Mouse (Mus musculus): ENCODE data around the gene Tcp1.
"Not testable (repeated sequence)": the region's sequence is repeated elsewhere in the genome, so short reads cannot be mapped to it uniquely, and the experiment has no call there.

The Tcp1 gene

DNA sequence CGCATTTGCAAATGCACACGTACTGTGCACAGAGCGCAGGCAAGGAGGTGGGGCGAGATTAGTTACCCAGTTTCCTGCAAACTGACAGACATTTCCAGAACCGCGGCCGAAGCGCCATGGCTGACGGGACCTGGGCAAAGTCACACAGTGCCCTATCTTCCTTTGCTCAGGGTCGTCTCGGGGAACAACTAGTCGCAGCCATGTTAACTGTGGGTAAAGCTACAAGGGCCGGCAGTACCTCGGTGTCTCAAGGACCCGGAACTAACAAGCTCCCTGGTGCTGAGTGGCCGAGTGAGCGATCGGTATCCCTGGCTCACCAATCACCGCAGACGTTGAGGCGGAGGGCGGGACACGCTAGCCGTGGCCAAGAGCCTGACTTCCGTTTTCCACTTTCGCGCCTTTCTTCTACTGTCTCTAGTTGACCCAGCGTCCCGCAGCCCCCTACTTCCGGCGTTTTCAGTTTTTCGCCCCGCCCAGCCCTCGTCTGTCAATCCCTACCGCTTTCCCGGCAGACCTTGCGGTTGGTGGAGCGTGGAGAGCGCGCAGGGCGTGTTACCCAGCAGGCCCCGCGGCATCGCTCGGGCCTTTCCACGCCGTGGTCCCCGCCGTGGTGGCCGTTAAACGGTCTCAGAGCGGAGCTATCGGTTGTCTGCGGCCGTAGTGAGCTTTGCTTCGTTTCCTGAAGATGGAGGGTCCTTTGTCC lies 531 bp downstream of the Tcp1 start, which contains the start of gene Mrpl18:
Gene Mrpl18, minus strand, starts transcription at position 465 of the 703 bp plus-strand sequence.
- peak; percentile 99 for DNase-seq (ENCODE audit: low read depth)

DNA sequence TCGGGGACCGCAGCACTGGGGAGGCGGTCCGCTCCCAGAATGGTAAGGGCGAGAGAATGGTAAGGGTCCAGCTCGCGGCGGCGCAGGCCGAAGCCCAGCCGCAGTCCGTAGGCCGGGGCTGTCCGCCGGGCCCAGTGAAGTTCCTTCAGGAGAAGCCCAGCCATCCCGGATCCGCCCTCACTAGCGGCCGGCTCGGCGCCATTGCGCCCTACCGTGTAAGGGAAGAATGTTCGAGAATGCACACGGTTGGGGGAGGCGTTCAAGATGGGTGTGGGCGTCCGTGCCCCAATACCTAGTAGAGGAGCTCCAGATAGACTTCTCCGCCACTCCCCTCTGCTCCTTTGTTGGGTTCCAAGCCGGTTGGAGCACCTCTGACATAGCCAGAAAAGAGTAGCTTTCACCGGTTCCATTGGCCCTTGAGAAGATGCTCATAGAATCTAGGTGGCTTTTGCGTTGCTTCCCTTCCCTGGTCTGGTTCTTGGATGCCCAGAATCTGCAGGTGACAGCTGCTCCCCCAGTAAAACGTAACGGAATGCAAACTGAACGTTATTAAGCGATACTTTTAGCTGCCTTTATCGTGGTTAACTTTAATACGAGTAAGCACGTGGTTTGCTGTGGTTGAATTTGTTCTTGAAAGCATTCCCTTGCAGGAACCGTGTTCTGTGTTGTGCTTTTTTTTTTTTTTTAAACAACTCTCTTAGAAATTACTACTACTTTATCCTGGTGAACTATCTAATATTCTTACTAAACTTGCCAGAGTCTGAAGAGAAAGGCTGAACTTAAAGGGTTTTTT lies 1.3 kb downstream of the Tcp1 start:
- peak; percentile 67 for DNase-seq (ENCODE audit: low read depth)

DNA sequence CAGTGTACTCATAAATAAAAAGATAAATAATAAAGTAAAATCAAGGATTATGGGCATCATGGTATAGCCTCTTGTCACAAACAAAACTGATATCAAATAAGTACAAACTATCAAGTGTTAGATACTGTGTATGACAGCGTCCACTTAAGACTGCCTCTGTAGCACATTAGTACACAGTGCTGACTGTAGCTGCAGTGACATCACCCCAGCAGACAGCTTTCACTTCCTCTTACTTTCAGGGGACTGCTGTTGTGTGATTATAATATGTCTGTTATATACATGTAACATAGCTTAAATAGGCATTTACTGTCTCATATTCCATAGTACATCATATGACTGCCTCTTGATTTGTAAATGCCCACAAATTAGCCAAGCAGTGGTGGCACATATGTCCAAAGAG lies 5.6 kb downstream of the Tcp1 start:
- DNase-seq (ENCODE audit: low read depth), result no peak

- peak; percentile 59 for DNase-seq (ENCODE audit: low read depth)
Measured at GRCm38 (mm10) chr17:12925001-12925400, 9.5 kb downstream of the Tcp1 start.

DNA sequence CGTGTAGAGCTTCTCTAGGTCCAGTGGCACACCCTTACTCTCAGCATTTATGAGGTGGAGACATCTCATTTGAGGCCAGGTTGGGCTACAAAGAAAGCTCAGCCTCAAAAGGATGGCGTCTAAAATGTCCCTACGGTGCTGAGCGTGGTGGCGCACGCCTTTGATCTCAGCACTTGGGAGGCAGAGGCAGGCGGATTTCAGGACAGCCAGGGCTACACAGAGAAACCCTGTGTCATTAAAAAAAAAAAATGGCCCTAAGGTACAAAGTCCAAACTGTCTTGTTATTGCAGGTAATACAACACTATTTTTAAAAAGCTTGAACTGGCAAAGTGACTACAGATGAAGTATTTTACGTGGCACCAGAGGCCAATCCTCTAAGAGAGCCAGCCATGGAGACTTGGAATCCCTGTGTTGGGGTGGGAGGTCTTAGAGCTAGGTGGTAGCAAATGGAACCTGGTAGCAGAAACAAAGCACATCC lies 10.2 kb downstream of the Tcp1 start:
- DNase-seq (ENCODE audit: low read depth), result no peak

DNA sequence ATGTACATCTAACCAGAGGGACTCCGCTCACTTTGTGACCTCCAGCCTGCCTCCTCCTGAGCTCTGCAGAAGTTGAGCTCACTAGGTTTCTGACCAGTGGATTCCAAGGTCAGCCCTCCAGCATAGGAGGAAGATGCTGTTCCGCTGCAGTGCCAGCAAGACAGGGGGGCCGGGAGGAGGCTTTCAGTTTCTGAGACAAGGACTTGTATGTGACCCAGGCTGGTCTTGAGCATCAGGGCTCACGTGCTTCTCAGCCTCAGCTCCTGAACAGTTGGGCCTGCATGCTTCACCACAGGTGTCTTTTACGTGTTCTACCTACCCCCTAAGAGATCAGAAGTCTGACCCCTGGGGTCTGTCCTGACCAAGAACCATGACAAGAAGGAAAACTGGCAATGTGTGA lies 16.1 kb downstream of the Tcp1 start:
- DNase-seq (ENCODE audit: low read depth), result not testable (repeated sequence)

GRCm38 (mm10) chr17:12935719-12936118 lies 20.2 kb downstream of the Tcp1 start:
- DNase-seq (ENCODE audit: low read depth), result no peak

DNA sequence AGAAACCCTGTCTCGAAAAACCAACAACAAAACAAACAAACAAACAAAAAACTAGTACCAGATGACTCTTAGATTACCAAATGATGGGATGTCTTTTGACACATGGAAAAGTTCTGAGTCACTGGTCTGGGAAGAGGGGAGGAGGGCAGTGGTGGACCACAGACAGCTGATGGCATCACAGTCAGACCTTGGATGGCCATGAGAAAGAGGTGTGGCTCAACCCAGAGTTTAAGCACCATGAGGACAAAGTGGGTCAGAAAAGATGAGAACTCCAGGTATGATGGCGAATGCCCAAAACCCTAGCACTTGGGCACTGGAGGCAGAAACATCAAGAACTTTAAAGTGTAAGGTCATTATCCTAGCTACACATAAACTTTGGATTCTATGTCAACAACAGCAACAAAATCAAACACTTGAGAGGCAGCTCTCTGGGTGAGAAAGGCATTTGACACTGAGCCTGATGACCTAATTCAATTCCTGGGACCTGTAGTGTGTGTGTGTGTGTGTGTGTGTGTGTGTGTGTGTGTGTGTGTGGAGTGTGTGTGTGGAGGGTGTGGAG lies 22.0 kb downstream of the Tcp1 start:
- DNase-seq (ENCODE audit: low read depth), result peak; percentile 16

DNA sequence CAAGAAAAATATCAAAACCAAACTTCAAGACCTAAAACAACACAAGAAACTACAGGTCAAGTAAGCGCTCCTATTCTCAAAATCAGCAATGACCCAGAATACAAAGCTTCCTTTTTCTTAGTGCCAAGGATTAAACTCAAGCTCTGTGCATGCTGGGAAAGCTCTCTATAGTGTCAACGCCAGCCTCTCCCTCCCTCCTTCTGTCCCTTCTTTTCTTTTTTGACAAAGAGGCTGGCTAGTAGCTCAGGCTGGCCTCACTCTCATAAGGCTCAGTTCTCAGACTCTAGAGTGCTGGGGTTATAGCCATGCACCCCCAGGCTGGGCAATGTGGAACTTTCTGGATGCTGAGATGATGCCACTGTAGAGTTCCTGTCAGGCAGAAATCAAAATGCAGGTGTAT lies 22.6 kb downstream of the Tcp1 start:
- no peak for DNase-seq (ENCODE audit: low read depth)

DNA sequence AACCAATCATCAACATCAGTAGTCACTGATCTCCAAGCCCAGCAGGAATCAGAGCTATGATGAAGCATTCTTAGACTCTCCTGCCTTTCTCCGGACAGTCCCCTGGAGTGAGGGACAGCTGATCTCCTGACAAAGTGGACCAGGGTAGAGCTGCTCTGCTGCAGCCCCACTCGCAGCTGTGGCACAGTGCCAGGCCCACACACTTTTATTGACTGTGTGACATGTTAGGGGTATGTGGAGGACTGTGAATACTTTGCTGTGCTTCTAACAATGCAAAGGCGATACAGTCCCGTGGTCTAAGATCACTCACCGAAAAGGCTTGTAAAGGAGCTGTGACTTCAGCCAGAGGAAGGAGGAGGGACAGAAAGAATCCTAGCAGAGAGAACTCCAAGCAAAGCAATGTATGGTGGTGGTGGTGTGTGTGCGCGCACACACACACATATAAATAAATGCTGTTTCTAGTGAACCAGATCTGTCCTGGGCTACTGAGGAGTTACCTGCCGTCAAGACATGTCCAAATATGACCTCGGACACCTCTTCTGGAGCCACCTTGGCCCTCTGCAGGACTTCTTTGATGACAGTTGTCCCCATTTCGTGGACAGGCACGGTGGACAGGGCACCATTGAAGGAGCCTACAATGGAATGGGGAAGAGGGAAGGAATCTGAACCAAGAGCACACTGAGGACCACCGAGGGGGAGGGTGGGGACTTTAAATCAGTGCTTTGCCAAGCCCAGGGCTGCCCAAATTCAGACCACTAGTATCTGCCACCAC lies 24.1 kb downstream of the Tcp1 start:
- not testable (repeated sequence) for DNase-seq (ENCODE audit: low read depth)

- peak; percentile 74 for DNase-seq (ENCODE audit: low read depth)
Measured at GRCm38 (mm10) chr17:12940151-12940805, 24.8 kb downstream of the Tcp1 start, which contains the start of gene Acat3. TSS of gene Acat3 (minus strand) at chr17:12940600.

DNA sequence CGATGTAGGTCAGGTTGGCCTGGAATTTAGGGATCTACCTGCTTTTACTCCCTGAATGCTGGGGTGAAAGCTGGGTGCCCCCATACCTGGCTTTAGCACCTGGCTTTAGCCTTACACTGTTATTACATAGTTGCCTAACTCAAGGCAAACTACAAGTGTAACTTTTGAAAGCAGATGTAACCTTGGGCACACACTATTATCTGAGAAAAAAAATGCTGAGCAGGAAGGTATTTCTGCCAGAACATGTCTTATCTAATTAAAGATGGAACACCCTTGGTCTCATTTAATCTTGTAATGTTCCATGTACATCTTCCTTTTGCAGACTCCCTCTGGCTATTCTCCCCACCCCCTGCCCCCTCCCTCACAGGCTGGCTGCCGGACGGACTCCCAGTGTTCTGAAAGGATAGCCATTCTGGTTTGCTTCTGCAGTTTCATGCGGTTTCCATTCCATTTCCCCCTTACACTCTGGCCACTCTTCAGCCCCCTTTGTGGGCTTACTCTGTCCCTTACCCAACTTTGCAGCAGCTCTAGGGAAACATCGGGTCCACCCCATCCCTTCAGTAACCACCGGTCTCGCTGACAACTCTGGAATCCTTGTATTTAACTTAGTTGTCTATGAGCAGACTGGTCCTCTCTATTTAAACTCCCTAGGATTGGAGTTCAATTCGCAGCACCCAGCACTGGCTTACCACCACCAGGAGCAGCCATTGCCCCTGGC lies 26.2 kb downstream of the Tcp1 start:
- DNase-seq (ENCODE audit: low read depth), result no peak

DNA sequence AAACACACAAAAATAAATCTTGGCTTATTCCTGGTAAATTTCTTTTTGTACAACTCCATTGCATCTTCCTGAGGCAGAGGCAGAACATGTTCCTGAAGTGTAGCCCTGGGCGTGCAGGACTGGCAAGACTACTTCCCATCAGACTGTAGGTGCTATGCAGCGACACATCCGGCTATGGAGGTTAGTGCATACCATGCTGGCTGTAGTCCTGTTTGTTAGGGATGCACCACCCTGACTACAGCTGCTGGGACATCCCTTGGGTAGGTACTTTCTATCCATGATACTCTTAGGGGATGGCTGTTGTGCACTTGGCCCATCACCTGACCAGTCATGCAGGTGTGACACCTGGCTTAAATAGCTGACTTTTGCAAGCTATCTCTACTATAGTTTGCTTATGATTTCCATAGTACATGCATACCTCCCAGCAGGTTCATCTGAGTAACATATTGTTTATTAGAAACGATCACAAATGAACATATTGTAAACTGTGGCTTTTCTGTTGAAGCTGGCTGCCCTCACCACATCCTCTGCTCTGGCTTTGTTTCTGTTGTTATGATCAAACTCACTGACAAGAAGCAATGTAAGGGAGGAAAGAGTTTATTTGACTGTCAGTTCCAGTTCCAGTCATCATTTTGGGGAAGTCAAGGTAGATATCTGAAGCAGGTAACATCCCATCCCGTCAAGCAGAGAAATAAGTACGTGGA lies 27.1 kb downstream of the Tcp1 start:
- peak; percentile 14 for DNase-seq (ENCODE audit: low read depth)

- DNase-seq (ENCODE audit: low read depth), result no peak
Measured at GRCm38 (mm10) chr17:12949669-12950068, 34.2 kb downstream of the Tcp1 start.

GRCm38 (mm10) chr17:12956664-12957063 lies 41.2 kb downstream of the Tcp1 start:
- DNase-seq (ENCODE audit: low read depth), result no peak

DNA sequence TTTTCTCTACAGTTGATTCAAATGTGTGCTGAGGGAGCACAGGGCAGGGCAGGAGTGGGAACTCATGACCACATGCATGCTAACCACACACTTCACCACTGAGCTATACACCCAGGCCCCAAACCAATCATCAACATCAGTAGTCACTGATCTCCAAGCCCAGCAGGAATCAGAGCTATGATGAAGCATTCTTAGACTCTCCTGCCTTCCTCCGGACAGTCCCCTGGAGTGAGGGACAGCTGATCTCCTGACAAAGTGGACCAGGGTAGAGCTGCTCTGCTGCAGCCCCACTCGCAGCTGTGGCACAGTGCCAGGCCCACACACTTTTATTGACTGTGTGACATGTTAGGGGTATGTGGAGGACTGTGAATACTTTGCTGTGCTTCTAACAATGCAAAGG lies 43.9 kb downstream of the Tcp1 start:
- DNase-seq (ENCODE audit: low read depth), result not testable (repeated sequence)

DNA sequence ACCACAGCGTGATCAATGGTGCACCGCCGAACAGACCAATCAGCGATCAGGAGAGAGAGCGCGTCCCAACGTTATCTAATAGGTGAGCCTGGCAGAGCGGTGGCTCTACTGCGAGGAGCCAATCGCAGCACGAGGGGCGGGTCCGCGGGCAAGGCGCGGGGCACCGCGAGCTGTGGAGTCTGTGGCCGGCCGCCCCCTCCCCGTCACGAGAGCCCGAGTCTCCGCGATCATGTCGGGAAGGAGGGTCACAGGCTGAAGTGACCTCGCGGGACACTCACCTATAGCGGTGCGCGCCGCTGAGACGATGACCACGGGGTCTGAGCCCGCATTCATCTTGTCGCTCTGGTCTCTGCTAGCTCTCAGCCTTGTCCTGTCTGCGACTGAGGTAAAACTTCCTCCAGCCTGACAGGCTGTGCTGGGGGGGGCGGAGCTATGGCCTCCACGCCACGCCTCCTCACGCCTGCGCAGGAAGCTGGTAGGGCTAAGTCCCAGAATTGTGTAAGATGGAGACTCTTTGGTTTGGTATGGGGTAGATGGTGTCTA lies 44.9 kb downstream of the Tcp1 start, which contains the start of gene Acat2:
Gene Acat2, minus strand, starts transcription at position 417 of the 543 bp plus-strand sequence.
- peak; percentile 97 for DNase-seq (ENCODE audit: low read depth)

- no peak for DNase-seq (ENCODE audit: low read depth)
Measured at GRCm38 (mm10) chr17:12963476-12963875, 48.0 kb downstream of the Tcp1 start.

DNA sequence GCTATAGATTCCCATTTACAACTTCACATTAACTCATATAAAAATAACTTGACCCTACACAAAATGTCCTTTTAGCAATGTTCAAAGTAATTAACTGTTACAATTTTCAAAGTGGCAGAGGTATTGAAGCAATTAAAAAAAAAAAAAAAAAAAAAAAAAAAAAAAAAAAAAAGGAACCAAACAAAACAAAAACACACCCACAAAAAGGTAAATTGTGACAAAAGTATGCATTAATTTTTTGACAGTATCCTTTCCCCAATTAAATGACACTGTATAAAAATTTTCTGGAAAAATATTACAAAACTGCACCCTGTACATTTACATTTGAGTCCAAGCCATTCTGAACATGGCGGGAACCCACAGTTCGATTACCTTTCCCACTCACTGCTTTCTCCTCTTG lies 51.7 kb downstream of the Tcp1 start:
- no peak for DNase-seq (ENCODE audit: low read depth)

DNA sequence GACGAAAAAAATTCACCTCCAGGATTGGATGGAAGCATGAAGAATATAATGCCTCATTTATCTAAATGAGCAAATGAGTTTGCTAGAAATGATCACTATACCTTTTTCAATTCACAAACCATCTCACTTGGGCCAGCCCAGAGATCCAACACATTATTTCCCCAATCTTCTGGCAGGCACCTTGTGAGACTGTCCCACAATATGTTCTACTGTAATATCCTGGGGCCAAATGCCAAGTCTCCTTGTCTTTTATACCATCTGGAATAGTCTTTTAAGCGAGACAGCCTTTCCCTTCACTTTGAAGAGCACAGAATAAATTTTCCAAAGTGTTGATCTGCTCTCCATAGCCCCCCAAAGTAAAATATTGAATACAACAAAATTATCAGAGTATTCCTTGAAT lies 58.4 kb downstream of the Tcp1 start:
- no peak for DNase-seq (ENCODE audit: low read depth)

Measured in NIH3T3 (cell line).